Mouse (Mus musculus) right cerebral cortex, postnatal 4 days (tissue): Measurements from ENCODE around the gene Ssb.
"Not testable (repeated sequence)": the region's sequence is repeated elsewhere in the genome, so short reads cannot be mapped to it uniquely, and the experiment has no call there.

Experiments used
- DNase-seq: peaks from one replicate; pipeline ENCODE4 v3.0.0-alpha.2; 2022

Ssb gene

DNA sequence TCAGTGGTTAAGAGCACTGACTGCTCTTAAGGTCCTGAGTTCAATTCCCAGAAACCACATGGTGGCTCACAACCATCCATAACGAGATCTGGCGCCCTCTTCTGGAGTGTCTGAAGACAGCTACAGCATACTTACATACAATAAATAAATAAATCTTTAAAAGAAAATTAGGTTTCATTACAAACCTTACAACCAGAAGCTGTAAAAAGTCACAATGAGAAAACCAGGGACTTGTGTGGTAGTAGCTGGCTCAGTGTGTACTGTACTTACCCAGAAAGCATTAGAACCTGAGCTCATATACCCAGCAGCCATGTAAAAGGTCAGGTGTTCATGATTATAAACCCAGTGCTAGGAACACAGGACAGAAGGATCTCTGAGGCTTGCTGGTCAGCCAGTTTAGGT is 22.6 kb downstream of the Ssb start:
- no peak for DNase-seq

DNA sequence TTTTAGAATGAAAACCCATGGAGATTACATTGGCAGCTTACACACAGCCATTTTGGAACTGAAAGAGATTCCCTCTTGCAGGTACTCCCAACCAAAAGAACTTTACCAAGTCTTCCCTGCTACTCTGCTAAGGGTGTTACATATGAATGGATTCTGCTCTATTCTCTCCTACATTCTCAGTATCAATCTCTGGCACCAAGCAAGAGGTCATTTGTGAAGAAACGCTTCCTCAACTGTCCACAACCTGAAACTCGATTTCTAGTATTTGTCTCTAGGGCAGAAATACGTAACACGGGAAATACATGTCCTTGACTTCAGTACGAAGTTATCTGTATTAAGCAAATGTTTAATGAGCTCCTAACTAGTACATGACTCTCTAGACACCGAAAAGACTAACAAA is 23.2 kb downstream of the Ssb start:
- no peak for DNase-seq

DNA sequence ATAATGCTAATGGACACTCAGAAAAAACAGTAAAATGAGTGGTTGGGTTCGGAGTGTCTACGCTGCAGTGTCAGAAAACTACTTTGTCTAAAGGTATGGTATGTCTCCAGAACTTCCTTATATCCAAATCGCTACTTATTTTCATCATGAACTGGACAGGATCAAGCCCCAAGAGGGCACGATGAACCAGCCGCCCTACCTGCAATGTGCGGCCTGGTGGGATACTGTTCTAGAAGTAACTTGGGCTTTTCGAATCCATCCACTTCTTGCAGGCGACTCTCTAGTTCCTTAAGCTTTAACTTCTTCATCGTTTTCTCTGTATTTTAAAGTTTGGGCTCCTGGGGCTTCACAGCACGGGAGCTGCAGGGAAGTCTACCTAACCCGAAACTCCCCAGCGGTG is 23.7 kb downstream of the Ssb start:
- no peak for DNase-seq

DNA sequence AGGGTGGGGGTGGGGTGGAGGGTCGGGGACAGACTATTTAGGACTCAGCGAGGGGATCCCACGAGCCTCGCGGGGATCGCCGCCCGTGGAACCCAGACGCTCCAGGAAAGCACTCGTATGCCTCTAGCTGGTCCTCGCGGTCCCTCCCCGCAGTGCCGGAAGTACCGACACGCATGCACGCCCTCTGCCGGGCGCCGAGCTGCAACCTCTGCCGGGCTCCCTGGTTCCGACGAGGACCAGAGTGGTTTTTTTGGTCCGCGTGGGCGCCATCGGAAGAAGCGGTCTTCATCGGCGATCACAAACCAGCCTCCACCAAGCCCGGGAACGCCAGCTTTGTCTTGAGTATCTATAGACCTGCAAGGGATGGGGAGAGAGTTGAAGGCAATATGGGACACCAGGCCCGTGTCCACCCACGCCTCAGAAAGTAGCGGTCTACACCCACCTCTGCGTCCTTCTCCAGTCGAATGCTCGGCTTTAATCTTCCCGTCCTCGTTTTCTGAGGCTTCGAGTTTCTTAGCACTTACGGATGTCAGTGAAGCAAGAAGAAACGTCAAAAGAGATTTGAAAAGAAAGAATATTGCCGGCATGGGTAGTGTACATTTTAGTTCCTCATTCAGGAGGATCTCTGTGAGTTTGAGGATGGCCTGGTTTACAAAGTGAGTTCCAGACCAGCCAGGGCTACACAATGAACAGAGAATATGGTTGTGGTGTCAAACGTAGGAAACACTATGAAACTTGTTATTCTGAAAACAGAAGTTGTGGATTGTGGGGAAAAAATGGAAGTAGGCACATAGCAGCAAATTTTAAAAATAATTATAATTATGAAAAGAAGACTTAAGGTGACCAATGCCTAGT is 24.3 kb downstream of the Ssb start, which contains the start of gene Mettl5:
Mettl5 (minus strand) TSS at position 165 of the 855 bp plus-strand sequence.
- peak; percentile 92 for DNase-seq

DNA sequence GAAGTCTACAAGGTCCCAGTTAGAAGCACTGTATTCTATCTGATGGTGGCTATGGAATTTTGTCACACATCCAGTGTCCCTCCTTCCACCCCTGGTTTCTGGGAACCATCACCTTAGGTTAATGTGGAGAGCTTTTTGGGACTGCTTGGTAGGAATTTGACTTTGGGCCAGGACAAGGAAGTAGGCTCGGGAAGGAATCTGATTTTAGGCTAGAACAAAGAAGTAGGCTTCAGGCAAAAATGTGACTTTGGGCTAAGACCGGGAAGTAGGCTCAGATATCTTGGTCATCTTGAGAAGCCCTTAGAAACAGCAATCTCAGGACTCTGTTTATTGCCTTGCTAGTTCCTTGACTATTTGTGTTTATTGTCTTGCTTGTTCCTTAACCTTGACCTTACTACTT is 27.6 kb downstream of the Ssb start:
- DNase-seq = no peak

DNA sequence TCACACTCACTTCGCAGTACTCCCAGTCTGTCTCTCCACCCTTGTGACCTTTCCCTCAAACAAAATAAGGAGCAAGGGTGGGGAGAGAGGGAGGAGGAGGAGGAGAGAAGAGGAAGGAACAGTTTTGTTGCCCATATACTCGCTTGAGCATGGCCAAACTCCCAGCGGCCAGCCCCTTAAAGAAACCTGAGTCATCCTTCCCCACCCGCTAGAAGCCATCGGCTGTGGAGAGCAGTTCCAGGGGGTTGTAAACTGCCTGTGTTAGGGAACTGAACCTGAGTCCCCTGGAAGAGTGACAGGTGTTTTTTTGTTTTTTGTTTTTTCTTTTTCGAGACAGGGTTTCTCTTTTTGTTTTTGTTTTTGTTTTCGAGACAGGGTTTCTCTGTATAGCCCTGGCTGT is 29.5 kb downstream of the Ssb start:
- no peak for DNase-seq

DNA sequence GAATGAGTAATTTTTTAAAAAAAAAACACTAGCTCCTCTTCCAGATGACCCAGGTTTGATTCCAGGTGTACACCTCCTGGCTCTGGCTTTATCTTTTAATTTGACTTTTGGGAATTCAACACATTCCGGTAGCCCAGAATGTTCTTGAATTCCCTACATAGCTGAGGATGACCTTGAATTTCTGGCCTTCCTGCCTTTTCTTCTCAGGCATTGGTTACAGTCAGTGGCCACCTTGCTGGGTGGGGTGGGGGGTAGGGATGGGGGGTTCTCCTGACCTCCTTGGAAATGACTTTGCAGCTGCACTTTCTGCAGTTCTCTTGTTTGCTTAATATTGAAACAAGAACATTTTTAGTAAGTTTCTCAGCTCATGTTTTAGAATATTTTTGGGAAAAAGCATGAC is 31.8 kb downstream of the Ssb start:
- DNase-seq = no peak

DNA sequence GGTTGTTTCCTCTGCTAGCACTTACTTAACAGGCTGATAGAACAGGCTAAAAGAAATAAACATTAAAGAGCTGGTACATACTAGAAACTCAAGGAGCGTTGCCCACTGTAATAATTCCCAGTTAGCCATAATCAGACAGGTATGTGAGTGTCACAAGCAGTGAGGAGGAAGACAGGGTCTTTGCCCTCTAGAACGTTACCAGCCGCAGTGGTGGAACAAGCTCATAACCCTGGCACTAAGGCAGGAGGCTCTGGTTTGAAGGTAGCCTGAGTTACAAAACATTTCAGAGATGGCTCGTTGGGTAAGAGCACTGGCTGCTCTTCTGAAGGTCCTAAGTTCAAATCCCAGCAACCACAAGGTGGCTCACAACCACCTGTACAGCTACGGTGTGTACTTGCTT is 32.5 kb downstream of the Ssb start:
- no peak for DNase-seq

DNA sequence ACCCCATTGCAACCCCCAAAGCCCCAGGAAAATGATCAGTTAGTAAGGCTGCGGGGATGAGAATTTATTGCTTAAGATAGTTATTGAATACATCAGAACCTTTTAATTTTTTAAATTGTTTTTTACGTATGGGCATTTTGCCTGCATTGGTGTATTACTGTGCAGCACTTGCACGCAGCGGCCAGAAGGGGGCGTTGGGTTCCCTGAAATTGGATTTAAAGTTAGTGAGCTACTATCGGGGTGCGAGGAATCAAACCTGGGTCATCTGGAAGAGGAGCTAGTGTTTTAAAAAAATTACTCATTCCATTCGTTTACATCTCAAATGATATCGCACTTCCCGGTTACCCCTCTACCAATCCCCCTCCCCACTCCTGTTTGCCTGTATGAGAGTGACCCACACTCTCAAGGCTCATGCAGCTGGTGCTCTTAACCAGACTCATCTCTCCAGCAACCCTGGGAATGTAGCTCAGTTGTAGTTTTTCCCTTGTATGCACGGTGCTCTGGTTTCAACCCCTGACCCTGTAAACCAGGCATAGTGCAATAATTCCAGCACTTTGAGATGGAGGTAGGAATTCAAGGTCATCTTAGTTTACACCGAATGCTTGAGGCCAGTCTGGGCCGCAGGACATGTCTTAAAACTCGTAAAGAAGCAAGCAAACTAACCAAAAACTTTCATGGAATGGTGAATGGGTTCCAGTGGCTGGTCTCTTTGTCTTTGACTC is 34.3 kb downstream of the Ssb start:
- no peak for DNase-seq

DNA sequence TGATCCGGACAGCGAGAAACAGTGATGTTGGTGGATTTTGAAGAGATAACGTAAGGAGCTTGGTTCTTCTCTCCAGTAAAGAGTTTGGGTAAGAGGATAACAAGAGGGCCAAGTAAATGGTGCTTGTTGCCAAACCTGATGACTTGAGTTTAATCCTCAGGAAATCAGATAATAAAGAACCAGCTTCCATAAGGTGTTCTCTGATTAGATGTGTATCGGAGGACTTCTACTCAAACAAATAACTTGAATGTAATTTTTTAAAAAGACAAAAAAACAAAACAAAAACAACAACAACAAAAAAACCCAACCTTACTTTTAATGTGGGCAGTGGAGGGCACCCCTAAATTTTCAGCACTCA is 34.8 kb downstream of the Ssb start:
- DNase-seq = no peak

DNA sequence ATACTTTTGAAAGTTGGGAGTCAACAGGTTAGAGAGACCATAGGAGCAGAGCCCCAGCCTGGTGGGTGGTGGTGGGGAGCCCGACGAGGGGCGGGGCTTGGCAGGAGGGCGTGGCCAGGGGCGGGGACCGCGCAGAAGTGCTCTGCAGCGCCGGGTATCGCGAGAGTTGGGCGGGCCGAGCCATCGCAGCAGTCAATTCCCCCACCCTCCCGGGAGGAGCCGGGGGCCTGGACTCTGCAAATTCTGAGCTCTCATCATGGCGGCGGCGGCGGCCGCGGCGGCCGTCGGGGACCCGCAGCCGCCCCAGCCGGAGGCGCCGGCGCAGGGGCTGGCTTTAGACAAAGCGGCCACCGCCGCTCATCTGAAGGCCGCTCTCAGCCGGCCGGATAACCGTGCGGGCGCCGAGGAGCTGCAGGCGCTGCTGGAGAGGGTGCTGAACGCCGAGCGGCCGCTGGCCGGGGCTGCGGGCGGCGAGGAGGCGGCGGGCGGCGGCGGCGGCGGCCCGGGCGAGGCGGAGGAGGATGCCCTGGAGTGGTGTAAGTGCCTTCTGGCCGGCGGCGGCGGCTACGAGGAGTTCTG is 35.8 kb downstream of the Ssb start, which contains the start of gene Ubr3:
Ubr3 (plus strand) TSS at position 208 of the 579 bp plus-strand sequence.
- peak; percentile 98 for DNase-seq

DNA sequence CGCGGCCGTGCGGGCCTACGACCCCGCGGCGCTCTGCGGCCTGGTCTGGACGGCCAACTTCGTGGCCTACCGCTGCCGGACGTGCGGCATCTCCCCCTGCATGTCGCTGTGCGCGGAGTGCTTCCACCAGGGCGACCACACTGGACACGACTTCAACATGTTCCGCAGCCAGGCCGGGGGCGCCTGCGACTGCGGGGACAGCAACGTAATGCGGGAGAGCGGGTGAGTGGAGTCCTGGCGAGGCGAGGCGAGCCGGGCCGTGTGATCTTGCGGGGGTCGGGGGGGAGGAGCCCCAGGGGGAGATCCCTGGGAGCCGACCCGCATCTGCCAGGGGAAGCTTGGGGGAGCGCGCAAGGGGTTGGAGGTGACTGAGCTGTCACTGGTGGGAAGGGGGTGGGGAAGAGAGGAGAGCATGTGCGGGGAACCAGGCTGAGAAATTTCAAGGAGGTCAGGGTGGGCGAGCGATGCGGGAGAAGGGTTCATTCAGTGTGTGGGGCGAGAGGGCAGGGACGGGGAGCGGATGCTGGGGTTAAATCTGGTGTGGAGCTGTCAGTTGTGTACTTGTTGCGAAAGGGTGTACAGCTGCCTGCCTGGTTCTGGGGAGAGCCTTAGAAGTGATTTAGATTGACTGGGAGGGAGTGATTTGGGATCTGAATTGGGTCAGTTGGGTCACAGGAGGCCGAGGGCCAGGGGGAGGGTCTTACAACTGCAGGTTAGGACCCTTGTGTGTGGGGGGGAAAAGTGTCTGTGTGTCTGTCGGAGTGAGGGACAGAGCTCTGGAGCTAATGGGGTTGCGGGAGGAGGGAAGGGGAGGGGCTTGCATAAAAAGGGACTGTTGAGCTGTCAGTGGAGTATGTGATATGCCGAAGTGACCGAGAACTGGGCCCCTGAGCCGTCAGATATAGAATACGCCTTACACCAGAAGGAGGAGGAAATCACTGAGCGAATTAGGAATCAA is 36.5 kb downstream of the Ssb start:
- peak; percentile 40 for DNase-seq

DNA sequence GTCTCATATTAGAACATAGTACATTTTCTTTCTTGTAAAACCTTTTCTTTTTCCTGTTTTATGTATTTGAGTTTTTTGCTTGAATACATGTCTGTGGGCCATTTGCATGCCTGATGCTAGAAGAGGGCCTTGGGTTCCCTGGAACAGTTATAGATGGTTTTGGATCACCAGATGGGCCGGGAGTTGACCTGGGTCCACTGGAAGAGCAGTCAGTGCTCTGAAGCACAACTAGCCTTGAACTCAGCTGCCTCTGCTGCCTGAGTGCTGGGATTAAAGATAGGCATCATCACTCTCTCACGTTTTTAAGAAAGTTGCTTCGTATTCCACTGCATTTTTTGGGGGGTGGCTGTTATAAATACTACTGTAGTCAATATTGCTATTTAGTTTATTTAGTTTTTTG is 42.2 kb downstream of the Ssb start:
- no peak for DNase-seq

DNA sequence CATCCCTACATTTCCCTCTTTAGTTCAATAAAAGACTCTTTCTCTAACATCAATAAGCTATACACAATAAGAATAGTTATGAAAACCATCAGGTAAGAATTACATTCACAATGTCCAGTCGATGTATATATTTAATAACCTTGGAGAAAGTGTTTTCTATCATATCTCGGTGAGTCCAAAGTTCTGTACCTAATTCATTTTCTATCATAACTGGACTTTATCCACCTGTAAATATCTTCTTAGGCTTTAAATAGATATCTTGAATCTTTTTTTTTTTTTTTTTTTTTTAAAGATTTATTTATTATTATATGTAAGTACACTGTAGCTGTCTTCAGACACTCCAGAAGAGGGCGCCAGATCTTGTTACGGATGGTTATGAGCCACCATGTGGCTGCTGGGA is 46.0 kb downstream of the Ssb start:
- not testable (repeated sequence) for DNase-seq

DNA sequence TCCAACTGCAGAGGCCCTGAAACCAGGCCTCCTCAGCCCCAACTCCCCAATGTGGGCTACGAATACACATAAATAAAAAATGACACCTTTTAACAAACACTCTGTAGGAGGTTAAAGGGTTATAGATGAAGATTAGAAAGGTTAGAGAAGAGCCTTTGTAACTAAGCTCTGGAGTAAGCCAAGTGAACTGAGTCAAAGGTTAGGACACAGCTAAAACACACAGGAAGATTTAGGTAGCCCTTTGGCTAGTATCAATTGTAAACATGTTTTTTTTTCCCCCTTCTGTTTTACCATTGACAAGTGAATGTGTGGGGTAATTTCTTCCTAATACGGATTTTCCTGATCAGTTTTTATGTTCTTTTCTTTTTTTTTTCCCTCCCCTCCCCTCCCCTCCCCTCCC is 51.4 kb downstream of the Ssb start:
- no peak for DNase-seq

DNA sequence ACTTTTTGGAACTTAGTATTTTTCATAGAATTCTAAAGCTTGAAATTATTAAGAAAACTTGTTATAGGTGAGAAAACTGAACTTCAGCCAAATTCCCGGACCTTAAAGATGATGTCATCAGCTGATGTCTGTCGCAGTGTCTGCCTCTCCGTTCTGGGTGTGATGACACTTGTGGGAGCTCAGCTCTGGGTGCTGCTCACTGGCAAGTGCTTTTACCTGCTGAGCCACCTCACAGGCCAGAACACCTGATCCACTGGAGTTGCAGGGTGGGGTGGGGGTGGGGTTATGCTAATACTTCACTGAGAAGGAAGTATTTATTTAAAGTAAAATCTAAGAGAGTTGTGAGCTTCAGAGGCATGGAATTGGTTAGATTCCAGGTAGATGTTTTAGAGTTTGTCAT is 55.9 kb downstream of the Ssb start:
- no peak for DNase-seq
